Mouse (Mus musculus) spleen, postnatal 10 days (tissue): ENCODE data around the gene Fsd1.

ENCODE experiments used
- DNase-seq, 2 experiments: peaks; one replicate each; pipeline ENCODE4 v3.0.0; 2021 to 2022; ENCODE audit warnings: low spot score in 2 of 2

The Fsd1 gene

DNA sequence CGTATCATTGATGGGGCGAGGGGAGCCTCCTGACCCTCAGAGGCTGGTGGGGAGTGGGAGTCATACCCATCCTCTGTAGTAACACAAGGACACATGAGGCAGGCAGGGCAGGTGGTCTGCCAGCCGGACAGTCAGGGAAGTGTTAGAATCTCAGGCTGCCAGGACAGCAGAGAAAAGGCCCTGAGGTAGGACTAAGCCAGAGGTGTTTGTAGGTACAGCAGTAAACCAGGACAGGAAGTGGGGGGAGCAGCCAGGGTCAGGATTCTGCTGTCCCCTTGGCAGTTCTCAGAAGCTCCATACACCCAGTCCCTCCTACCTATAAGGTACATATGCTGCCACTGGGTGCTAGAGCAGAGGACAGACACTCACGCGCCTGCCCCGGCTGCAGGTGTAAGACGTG, 24.7 kb upstream of the Fsd1 start:
- peak in 1 of 2 experiments; percentile 10 for DNase-seq

- peak in 1 of 2 experiments; percentile 27 for DNase-seq
Observed at GRCm38 (mm10) chr17:55963171-55963570, 23.1 kb upstream of the Fsd1 start.

- no peak for DNase-seq
Observed at GRCm38 (mm10) chr17:55964496-55964895, 21.8 kb upstream of the Fsd1 start.

DNA sequence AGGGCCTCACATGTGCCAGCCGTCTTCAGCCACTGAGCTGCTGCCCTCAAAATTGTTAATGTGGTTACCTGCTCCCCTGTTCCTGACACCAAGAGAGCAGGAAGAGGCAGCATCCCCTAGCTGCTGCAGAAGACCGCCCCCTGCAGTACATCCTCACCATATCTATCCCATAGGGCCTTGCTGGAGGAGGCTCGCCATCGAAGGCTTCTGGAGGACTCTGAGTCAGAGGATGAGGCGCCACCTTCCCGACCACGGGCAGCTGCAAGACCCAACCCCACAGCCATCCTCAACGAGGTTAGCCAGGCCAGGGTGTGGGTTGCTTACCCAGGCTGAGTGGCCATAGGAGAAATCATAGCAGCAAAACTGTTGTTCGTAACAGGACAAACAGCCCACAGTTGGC, 21.3 kb upstream of the Fsd1 start:
- DNase-seq = no peak

DNA sequence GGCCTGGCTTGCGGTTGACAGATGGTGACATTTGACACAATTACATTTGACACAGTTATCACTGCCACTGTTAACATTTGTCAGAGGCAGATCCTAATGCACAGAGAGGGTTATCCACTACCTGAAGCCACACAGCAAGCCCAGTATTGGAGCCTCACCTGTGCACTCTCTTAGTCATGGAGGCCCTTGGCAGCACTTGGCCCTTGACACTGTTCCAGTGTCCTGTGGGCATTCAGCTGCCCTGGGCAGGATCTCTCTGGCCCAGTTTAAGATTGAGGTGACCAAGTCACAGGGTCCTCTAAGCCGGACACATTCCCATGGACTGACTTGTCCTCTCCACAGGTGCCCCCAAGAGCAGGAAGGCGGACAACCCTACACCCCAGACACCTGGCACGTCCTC, 19.1 kb upstream of the Fsd1 start:
- DNase-seq = no peak

GRCm38 (mm10) chr17:55968210-55968609, 18.1 kb upstream of the Fsd1 start:
- DNase-seq = no peak

DNA sequence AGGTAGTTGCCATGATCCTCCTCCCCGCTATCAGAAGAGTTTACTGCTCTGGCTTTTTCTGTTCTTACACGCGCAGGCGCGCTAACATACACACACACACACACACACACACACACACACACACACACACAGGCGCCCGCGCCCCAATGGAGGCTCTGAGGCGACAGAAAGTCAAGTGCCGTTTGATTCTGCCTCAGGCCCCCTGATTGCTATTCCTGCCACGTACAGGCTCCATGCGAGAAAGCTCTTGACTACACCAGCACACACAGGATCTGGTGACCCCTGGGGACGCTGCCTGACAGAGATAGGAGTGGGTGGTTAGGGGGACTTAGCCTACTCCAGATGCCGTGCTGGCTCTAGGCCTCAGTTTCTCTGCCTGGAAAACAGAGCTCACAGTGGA, 16.7 kb upstream of the Fsd1 start:
- DNase-seq = no peak

DNA sequence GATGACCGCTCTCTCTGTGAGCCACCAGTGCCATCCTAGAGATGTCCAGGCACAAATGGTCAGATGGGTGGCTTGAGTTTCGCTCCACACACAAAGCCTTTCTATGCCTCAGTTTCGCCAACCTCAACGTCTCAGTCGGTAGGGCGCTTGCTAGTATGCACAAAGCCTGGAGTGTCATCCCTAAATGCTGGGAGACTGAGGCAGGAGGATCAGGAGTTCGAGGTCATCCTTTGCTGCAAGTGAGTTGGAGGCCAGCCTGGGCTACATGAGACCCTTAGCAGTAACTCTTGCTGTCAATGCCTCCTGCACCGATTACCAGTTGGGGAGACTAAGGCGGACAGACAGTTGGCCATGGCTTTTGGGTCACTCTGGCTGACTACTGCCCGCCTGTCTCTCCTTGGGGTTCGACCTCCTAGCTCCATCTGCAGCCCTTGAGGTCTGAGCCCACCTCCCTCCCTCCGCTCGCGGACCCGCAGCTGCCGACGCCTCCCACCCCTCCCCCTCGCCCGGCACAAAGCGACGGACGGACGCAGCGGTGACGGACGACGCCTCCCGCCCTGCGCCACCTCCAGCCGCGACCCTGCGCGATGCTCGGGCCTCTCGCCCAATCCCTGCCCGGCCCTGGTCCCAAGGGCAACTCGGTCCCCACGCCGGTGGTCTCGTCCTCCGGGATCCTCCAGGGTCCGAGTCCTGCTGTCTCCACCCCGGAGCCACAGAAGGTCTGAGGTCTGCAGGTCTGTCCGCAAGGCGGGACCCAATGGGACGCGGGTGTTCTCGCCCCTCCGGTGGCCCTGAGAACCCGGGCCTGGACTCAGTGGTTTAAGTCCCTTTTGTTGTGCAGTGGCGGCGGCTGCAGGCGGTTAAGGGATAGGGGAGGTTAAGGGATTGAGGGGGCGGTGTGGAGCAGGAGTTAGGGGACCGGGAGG, 16.1 kb upstream of the Fsd1 start, which contains the start of gene Shd:
Gene Shd, plus strand, starts transcription at position 502 of the 926 bp plus-strand sequence.
- DNase-seq = no peak

DNA sequence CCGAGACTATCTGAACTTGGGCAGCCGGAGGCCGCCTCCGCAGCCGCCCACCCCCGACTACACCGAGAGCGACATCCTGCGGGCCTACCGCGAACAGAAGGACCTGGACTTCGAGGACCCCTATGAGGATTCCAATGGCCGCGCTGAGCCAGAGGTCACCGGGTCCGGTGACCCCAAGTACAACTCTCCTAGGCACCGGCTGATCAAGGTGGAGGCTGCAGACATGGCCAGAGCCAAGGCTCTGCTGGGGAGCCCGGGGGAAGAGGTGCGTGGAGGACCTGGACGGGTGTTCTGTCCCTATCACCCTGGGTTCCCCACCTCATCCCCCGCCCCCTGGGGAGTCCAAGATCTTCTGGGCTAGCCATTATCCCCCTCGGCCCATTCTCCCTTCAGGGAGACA, 14.9 kb upstream of the Fsd1 start:
- DNase-seq = no peak

DNA sequence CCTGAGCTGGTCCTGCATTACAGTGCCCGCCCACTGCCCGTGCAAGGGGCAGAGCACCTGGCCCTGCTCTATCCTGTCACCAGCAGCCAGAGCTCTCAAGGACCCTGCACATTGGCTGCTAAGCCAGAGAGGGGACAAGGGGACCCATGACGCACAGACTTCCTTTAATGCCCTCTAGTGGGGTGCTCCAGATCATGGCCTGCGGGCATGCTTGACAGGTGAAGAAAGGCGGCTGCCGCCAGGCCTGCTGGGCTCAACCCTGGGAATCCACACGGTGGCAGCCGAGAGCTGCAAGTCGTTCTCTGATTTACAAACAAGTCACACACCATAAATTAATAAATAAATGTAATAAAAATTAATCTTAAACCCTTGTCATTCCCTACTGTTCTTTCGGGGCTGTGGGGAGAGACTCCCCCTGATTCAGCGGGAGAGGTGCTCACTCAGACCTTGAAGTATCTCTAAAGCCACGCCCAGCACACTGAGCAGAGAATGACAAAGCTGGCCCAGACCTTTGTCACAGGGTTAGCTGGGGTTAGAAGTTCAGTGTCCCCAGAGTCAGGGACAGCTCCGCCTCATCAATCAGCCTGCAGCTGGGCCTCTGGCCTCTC, 9.9 kb upstream of the Fsd1 start:
- DNase-seq = peak; percentile 37 to 79

DNA sequence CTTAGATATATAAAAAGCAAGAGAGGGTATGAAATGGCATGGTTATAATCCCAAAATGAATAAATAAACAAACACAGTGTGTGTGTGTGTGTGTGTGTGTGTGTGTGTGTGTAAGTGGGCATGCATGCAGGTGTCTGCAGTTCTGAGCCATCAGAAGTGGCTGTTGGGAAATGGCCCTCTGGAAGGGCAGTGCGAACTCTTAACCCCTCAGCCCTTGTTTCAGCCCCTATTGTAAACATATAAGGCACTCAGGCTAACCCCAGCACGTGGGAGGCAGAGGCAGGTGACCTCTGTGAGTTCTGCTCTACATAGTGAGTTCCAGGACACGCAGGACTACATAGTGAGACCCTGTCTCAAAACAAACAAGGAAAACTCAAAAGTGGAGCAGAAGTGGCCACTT, 9.0 kb upstream of the Fsd1 start:
- no peak for DNase-seq

DNA sequence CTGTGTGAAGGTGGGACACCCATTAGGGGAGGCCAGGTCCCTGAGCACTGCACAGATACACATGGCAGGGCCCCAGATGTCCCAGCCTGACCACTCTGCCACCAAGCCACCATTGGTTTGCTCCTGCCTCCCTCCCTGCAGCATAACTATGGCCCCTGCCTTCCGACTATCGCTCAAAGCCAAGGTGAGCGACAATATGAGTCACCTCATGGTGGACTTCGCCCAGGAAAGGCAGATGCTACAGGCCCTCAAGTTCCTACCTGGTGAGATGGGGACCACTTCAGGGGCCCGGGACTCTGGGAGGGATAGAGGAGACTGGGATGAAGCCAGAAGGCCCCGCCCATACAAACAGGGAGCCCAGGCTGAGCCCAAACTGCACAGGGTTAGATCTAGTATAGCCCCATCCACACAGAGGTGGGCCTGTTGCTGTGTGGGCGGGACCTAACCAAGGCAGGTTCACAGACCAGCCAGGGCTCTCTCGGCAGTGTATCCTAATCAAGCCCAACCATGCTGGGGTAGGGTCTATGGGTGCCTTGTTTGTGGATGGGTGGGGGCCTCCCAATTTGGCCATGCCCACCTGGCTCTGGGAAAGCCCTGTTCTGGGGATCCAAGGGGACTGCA, 4.1 kb downstream of the Fsd1 start:
- no peak for DNase-seq

GRCm38 (mm10) chr17:55996007-55996406, 9.7 kb downstream of the Fsd1 start:
- no peak for DNase-seq

GRCm38 (mm10) chr17:55999794-56000499, 13.6 kb downstream of the Fsd1 start:
- no peak for DNase-seq

- DNase-seq = no peak
Observed at GRCm38 (mm10) chr17:56003000-56003399, 16.7 kb downstream of the Fsd1 start.

DNA sequence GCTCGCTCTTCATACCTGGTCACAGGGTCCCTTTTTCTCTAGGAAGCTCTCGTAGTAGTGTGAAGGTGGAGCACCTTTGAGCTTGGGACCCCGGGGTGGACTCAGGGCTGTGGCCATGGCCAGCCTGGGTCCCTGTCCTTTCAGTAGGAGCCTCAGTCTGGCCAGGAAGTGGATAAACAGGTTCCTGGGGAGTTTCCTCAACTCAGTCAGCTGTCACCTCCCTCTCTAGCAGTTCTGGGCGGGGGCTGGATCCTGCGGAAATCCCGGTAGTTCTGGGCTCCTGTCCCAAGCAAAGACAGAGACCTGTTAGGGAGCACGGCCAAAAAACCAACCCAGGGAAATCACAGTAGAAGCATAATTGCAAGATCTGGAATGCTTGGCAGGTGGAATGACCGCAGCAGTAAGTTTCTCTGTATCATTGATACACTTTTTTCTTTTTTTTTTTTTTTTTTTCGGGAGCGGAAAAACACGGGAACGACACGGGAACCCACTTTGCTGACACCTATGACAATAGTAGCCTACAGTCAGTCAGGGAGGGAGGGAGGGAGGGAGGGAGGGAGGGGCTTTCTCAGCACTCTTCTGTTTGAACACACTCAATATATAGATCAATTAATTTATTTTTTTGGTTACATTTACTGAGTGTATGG, 19.2 kb downstream of the Fsd1 start, which contains the start of the genes Stap2 and Mpnd:
Gene Stap2, minus strand, starts transcription at position 170 of the 647 bp plus-strand sequence.
Gene Mpnd, plus strand, starts transcription at position 297 of the 647 bp plus-strand sequence.
- DNase-seq = peak in 1 of 2 experiments; percentile 40

DNA sequence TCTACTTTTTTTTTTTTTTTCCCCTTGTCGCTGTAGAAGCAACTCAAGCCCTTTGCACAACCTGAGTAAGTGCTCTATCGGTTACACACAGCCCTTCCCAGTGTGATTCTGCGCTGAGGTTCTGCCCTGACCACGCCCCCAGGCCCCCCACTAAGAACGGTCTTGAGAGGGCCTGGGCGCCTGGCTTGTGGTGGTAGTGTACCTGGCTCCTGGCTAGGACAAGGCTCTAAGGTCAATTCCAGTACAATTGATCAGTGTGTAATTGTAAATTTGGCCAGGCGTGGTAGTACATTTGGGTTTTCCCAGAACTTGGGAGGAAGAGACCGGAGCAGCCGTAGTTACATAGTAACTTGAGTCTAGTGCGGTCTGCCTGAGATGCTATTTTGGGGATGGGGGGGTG, 20.6 kb downstream of the Fsd1 start:
- no peak for DNase-seq

DNA sequence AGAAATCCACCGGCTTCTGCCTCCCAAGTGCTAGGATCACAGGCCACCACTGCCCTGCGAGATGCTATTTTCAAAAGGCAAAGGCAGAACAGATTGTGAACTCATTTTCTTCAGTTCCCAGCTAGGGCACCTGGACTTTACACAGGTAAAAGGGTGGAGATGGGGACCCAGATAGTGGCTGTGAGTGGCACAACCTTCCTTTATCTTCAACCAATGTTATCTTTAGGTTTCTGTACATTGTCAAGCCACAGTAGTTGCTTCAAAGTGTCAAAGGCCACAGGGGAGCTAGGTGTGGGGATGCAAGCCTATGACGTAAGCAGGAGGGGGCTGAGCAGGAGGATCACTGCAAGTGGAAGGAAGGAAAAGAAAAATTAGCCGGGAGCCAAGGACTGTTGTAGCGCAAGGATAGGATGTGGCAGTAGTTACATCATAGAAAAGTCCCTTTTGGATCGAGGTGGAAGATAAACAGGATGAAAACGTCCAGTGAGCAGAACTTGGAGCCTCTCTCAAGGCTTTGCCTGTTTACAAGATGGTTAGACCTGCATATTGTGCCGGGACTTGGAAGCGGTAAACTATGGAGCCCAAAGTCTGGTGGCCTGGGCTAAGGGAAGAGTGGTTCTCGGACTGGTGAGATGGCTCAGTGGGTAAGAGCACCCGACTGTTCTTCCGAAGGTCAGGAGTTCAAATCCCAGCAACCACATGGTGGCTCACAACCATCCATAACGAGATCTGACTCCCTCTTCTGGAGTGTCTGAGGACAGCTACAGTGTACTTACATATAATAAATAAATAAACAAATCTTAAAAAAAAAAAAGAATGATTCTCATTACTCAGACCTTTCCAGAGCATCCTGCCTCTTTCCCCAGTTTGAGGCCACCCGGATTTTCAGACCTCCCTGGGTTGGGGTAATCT, 21.4 kb downstream of the Fsd1 start:
- DNase-seq = no peak

DNA sequence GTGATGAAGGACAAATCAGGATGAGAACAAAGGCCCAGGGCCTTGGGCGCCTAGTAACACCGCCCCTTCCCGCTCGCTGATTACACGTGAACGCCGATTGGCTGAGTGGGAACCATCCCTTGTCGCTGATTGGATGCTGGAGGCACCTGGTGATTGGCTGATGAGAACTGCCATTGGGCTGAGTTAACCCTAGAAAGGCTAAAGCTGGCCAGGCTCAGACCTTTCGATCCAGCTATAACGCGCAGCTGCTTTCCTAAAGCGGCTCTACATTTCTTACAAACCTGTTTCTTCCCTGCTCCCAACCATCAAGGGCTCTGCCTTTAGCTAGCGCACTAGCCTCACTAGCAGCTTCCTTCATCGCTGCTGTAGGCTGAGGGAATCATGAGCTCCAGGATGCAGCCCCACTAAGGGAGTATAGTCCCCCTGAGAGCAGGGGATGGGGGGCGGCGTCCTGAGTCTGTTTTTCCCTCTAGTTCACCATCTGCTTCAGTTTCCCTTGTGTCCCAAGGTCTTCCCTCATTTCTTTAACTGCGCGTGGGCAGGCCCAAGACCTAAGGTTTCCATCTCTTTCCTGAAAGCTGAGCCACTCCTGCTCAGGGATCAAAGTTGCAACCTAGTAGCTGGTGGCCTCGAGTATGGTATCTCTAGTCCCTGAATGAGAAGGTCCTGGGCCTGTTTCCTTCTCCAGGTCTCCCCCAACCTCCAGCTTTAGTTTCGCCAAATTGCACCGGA, 22.2 kb downstream of the Fsd1 start:
- peak; percentile 68 to 87 for DNase-seq
